Mouse (Mus musculus): ENCODE data around the gene Bcl3. TPM values are rescaled to one million over a fixed set of nuclear protein-coding genes. Genes with fewer than 3 reads are reported as not detected.

The Bcl3 gene
- polyA plus RNA-seq, 1 experiment = 0.42 TPM

- Histone ChIP-seq H3K27ac (ENCODE audit: insufficient read depth, low read length) (no peak overlapping the region), H3K4me1 (ENCODE audit: control insufficient read depth, insufficient read depth, low read length) (no peaks in the 10 kb centered on the region), H3K4me3 (ENCODE audit: insufficient read depth, low read length) (no peak overlapping the region)
- TF ChIP-seq CTCF (IDR thresholded peaks at IDR 0.05; ENCODE audit: extremely low read depth, insufficient read depth, low read length) = no peak
These were observed 58.0 kb downstream of the Bcl3 start for GRCm38 (mm10) chr7:19764581-19764980.

GRCm38 (mm10) chr7:19763829-19764477 lies 58.6 kb downstream of the Bcl3 start:
- TF ChIP-seq CTCF (IDR thresholded peaks at IDR 0.05; ENCODE audit: extremely low read depth, insufficient read depth, low read length) (no peak), POLR2A (IDR thresholded peaks at IDR 0.05; ENCODE audit: extremely low read depth, insufficient read depth, low read length) (no peak)
- Histone ChIP-seq H3K4me1 (ENCODE audit: control insufficient read depth, insufficient read depth, low read length) (no peaks in the 10 kb centered on the region), H3K27ac (ENCODE audit: insufficient read depth, low read length) (no peak overlapping the region), H3K4me3 (ENCODE audit: insufficient read depth, low read length) (no peak overlapping the region)

GRCm38 (mm10) chr7:19762283-19762682 lies 60.3 kb downstream of the Bcl3 start:
- H3K4me3 ChIP-seq (ENCODE audit: insufficient read depth, low read length) = no peak overlapping the region
- TF ChIP-seq CTCF (IDR thresholded peaks at IDR 0.05; ENCODE audit: extremely low read depth, insufficient read depth, low read length) = no peak
- TF ChIP-seq POLR2A (IDR thresholded peaks at IDR 0.05; ENCODE audit: extremely low read depth, insufficient read depth, low read length) = no peak
- no peaks in the 10 kb centered on the region for H3K4me1 ChIP-seq (ENCODE audit: control insufficient read depth, insufficient read depth, low read length)
- no peak overlapping the region for H3K27ac ChIP-seq (ENCODE audit: insufficient read depth, low read length)

- Histone ChIP-seq H3K4me1 (ENCODE audit: control insufficient read depth, insufficient read depth, low read length) (no peaks in the 10 kb centered on the region), H3K4me3 (ENCODE audit: insufficient read depth, low read length) (no peak overlapping the region), H3K27ac (ENCODE audit: insufficient read depth, low read length) (no peak overlapping the region)
- TF ChIP-seq POLR2A (IDR thresholded peaks at IDR 0.05; ENCODE audit: extremely low read depth, insufficient read depth, low read length) = no peak
- no peak for TF ChIP-seq CTCF (IDR thresholded peaks at IDR 0.05; ENCODE audit: extremely low read depth, insufficient read depth, low read length)
These were observed 62.5 kb downstream of the Bcl3 start for GRCm38 (mm10) chr7:19760021-19760420.

- no peak for TF ChIP-seq POLR2A (IDR thresholded peaks at IDR 0.05; ENCODE audit: extremely low read depth, insufficient read depth, low read length)
- TF ChIP-seq CTCF (IDR thresholded peaks at IDR 0.05; ENCODE audit: extremely low read depth, insufficient read depth, low read length) = no peak
- Histone ChIP-seq H3K4me1 (ENCODE audit: control insufficient read depth, insufficient read depth, low read length) (no peaks in the 10 kb centered on the region), H3K4me3 (ENCODE audit: insufficient read depth, low read length) (no peak overlapping the region), H3K27ac (ENCODE audit: insufficient read depth, low read length) (no peak overlapping the region)
These were observed 63.9 kb downstream of the Bcl3 start for GRCm38 (mm10) chr7:19758623-19759022.

Other genes starting within 250 kb of the Bcl3 start
- 2.9 and 3.3 TPM in 2 replicates for gene Zfp296, start 245.5 kb downstream of the Bcl3 start, polyA plus RNA-seq (2012; rRNA removed)
- 54.2 and 57.8 TPM in 2 replicates for gene Gemin7, start 245.2 kb downstream of the Bcl3 start, polyA plus RNA-seq (2012; rRNA removed)
- 140 and 162 TPM in 2 replicates for gene Clasrp, start 218.3 kb downstream of the Bcl3 start, polyA plus RNA-seq (2012; rRNA removed)
- 6.4 and 6.6 TPM in 2 replicates for gene Relb, start 193.3 kb downstream of the Bcl3 start, polyA plus RNA-seq (2012; rRNA removed)
- 146 and 147 TPM in 2 replicates for gene Clptm1, start 157.7 kb downstream of the Bcl3 start, polyA plus RNA-seq (2012; rRNA removed)
- gene Apoc2, start 144.8 kb downstream of the Bcl3 start, polyA plus RNA-seq (2012; rRNA removed) = not detected in 2 replicates
- not detected in 2 replicates for gene Gm44805, start 141.3 kb downstream of the Bcl3 start, polyA plus RNA-seq (2012; rRNA removed)
- gene Apoc4, start 141.3 kb downstream of the Bcl3 start, polyA plus RNA-seq (2012; rRNA removed) = not detected in 2 replicates
- gene Apoc1, start 130.1 kb downstream of the Bcl3 start, polyA plus RNA-seq (2012; rRNA removed) = 1.3 and 1.4 TPM in 2 replicates
- 4,294 and 4,561 TPM in 2 replicates for gene Apoe, start 123.6 kb downstream of the Bcl3 start, polyA plus RNA-seq (2012; rRNA removed)
- gene Tomm40, start 107.3 kb downstream of the Bcl3 start, polyA plus RNA-seq (2012; rRNA removed) = 108 TPM in 2 replicates
- gene Nectin2, start 72.3 kb downstream of the Bcl3 start, polyA plus RNA-seq (2012; rRNA removed) = 6.9 and 7.1 TPM in 2 replicates
- gene Bcam, start 51.8 kb downstream of the Bcl3 start, polyA plus RNA-seq (2012; rRNA removed) = 23.0 and 24.4 TPM in 2 replicates
- gene Cblc, start 26.0 kb downstream of the Bcl3 start, polyA plus RNA-seq (2012; rRNA removed) = not detected in 2 replicates
- gene Gm19345, start 29.2 kb upstream of the Bcl3 start, polyA plus RNA-seq (2012; rRNA removed) = 3.0 and 3.9 TPM in 2 replicates
- gene Ceacam16, start 38.5 kb upstream of the Bcl3 start, polyA plus RNA-seq (2012; rRNA removed) = not detected in 2 replicates
- gene Ceacam19, start 65.2 kb upstream of the Bcl3 start, polyA plus RNA-seq (2012; rRNA removed) = not detected in 2 replicates
- gene Pvr, start 98.4 kb upstream of the Bcl3 start, polyA plus RNA-seq (2012; rRNA removed) = 9.7 and 11.8 TPM in 2 replicates
- not detected in 2 replicates for gene Igsf23, start 128.0 kb upstream of the Bcl3 start, polyA plus RNA-seq (2012; rRNA removed)
- gene Ceacam20, start 142.6 kb upstream of the Bcl3 start, polyA plus RNA-seq (2012; rRNA removed) = not detected in 2 replicates
- not detected in 2 replicates for gene Nlrp9b, start 168.7 kb upstream of the Bcl3 start, polyA plus RNA-seq (2012; rRNA removed)

Data from cortical plate, adult 2 months (tissue).